11 mouse cellular contexts compared by ENCODE assay signal in the genomic region with DNA sequence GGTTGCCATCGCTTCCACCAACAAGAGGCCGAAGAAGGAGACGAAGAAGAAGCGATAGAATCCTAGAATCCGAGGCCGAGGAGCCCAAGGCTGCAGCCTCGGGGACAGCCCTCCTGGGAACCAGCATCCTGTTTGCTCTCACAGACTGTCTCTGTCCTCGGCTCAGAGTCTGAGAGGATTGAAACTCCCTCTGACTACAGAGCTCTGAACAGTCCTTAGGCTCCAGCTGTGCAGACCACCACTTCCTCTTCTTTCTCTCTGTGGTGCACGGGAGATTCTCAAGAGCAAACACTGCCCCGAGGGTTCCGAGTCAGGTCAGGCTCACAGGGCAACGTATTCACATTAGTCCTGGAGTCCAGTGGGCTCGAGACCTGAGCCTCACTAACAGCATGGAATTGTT. TPM values are rescaled to one million over a fixed set of nuclear protein-coding genes. Genes with fewer than 3 reads are reported as not detected.
DNase-seq lines count a peak whose midpoint lies in the region; ATAC-seq and TF ChIP-seq lines count a peak whose summit lies in the region.
"Had no signal": no experiment of that assay in that cellular context is flagged by ENCODE, and none has a peak within 500 bp of the region (broad histone marks: within the 10 kb centered on the region; RNA-seq: fewer than 3 reads in every experiment).

No protein-coding gene starts in this region.

- H3K4me1 ChIP-seq in cerebellum, adult 2 months (ENCODE audit: control insufficient read depth, insufficient read depth, low read length), result peaks cover 12% of the 10 kb centered on the region; the same call in 1 of the 2 replicates
- H3K4me1 ChIP-seq in neural tube, embryonic 11.5 days (ENCODE audit: control insufficient read depth, insufficient read depth, low read length), result 0 out of 2 replicates have a peak, but pooled peaks cover 3% of the 10 kb centered on the region
- no peaks in the 10 kb centered on the region for H3K4me1 ChIP-seq in midbrain, embryonic 15.5 days
- no peaks in the 10 kb centered on the region for H3K4me1 ChIP-seq in kidney, embryonic 16.5 days (ENCODE audit: insufficient read depth, low read length)

- H3K27me3 ChIP-seq in cerebellum, adult 2 months (ENCODE audit: control insufficient read depth, insufficient read depth, low read length), result no peaks in the 10 kb centered on the region
- no peaks in the 10 kb centered on the region for H3K27me3 ChIP-seq in neural tube, embryonic 11.5 days (ENCODE audit: control insufficient read depth, insufficient read depth, low read length)
- no peaks in the 10 kb centered on the region for H3K27me3 ChIP-seq in midbrain, embryonic 15.5 days (replicated peaks)
- H3K27me3 ChIP-seq in kidney, embryonic 16.5 days (ENCODE audit: insufficient read depth, low read length), result no peaks in the 10 kb centered on the region

- no peak for TF ChIP-seq CTCF in cerebellum, adult 2 months (IDR thresholded peaks at IDR 0.05; ENCODE audit: borderline replicate concordance, insufficient read depth, low read depth, low read length)

- peaks cover 4% of the 10 kb centered on the region for H3K36me3 ChIP-seq in neural tube, embryonic 11.5 days (ENCODE audit: control insufficient read depth, insufficient read depth, low read length)
- H3K36me3 ChIP-seq in midbrain, embryonic 15.5 days (replicated peaks), result peaks cover 17% of the 10 kb centered on the region; the same call in 1 of the 2 replicates
- peaks cover 23% of the 10 kb centered on the region for H3K36me3 ChIP-seq in kidney, embryonic 16.5 days (ENCODE audit: insufficient read depth, low read length)

- no peak overlapping the region for H3K9ac ChIP-seq in neural tube, embryonic 11.5 days (ENCODE audit: low read length)
- H3K9ac ChIP-seq in midbrain, embryonic 15.5 days, result no peak overlapping the region
- H3K9ac ChIP-seq in kidney, embryonic 16.5 days (replicated peaks; ENCODE audit: low read length), result no peak overlapping the region

- H3K9me3 ChIP-seq in neural tube, embryonic 11.5 days (ENCODE audit: control insufficient read depth, low read length), result no peaks in the 10 kb centered on the region
- no peaks in the 10 kb centered on the region for H3K9me3 ChIP-seq in midbrain, embryonic 15.5 days
- H3K9me3 ChIP-seq in kidney, embryonic 16.5 days (ENCODE audit: low read length), result peaks cover 7% of the 10 kb centered on the region

- no peak overlapping the region for H3K4me3 ChIP-seq in cerebellum, adult 2 months (replicated peaks; ENCODE audit: insufficient read depth, low read depth, low read length)
- H3K4me3 ChIP-seq in neural tube, embryonic 11.5 days (ENCODE audit: low read depth, low read length), result no peak overlapping the region
- no peak overlapping the region for H3K4me3 ChIP-seq in midbrain, embryonic 15.5 days
- no peak overlapping the region for H3K4me3 ChIP-seq in kidney, embryonic 16.5 days (ENCODE audit: low read length)

- intact Hi-C loops in left cerebral cortex, postnatal 4 days (cut with DNase I), result no loop called here

- H3K4me2 ChIP-seq in neural tube, embryonic 11.5 days (ENCODE audit: low read depth), result no peak overlapping the region
- no peak overlapping the region for H3K4me2 ChIP-seq in midbrain, embryonic 15.5 days
- H3K4me2 ChIP-seq in kidney, embryonic 16.5 days (replicated peaks; ENCODE audit: low read depth, low read length), result no peak overlapping the region

- TF ChIP-seq POLR2A in cerebellum, adult 2 months (IDR thresholded peaks at IDR 0.05; ENCODE audit: borderline replicate concordance, insufficient read depth, low read length), result no peak

- WGBS in cerebellum, adult 2 months, result 63% methylated on average over 13 of the region's 13 CpGs
- WGBS in neural tube, embryonic 11.5 days, result 53% methylated on average over 13 of the region's 13 CpGs
- 58% methylated on average over 13 of the region's 13 CpGs for WGBS in midbrain, embryonic 15.5 days
- WGBS in kidney, embryonic 16.5 days, result 48% methylated on average over 13 of the region's 13 CpGs

- DNase-seq in cerebellum, adult 2 months, result no peak
- no peak for DNase-seq in cerebellum, postnatal 14 days
- no peak for DNase-seq in neural tube, embryonic 11.5 days (ENCODE audit: low spot score)
- DNase-seq in neural tube, embryonic 10.5 days (ENCODE audit: extremely low spot score, low spot score), result no peak
- no peak for DNase-seq in left cerebral cortex, postnatal 4 days
- no peak for DNase-seq in urinary bladder, postnatal 4 days (ENCODE audit: low spot score in 2 of 2)
- DNase-seq: layer of hippocampus, postnatal 36 days had no signal

- no peak for ATAC-seq in neural tube, embryonic 11.5 days (ENCODE audit: insufficient read depth, low FRiP score, low TSS enrichment)
- no peak for ATAC-seq in midbrain, embryonic 15.5 days (replicated peaks)
- ATAC-seq in kidney, embryonic 16.5 days (ENCODE audit: low FRiP score, low TSS enrichment), result no peak

- peak overlapping the region; percentile 24 for H3K27ac ChIP-seq in cerebellum, adult 2 months (ENCODE audit: insufficient read depth, low read length)
- H3K27ac ChIP-seq in neural tube, embryonic 11.5 days (ENCODE audit: low read depth, low read length), result peak overlapping the region; percentile 58; the same call in 1 of the 2 replicates
- peak overlapping the region; percentile 49 for H3K27ac ChIP-seq in midbrain, embryonic 15.5 days
- H3K27ac ChIP-seq in kidney, embryonic 16.5 days (ENCODE audit: low read length), result no peak overlapping the region

RNA-seq across cellular contexts. Expression of gene Src, which starts 22.3 kb away (rescaled TPM):
- 47.0 and 48.3 TPM in 2 replicates for polyA plus RNA-seq in cerebellum, adult 2 months (2012; rRNA removed)
- polyA plus RNA-seq in neural tube, embryonic 11.5 days (2014; fragmentation: Nextera tagmentation; extraction: Ambion mirVana), result 15.1 and 17.8 TPM in 2 replicates
- 40.3 and 43.2 TPM in 2 replicates for polyA plus RNA-seq in midbrain, embryonic 15.5 days (2015; fragmentation: Nextera tagmentation; extraction: Ambion mirVana)
- total RNA-seq in left cerebral cortex, postnatal 4 days (2021), result 10 to 100 TPM; 92.0 to 94.5 TPM
- polyA plus RNA-seq in kidney, embryonic 16.5 days (2015; fragmentation: Nextera tagmentation; extraction: Ambion mirVana), result 16.9 and 17.3 TPM in 2 replicates

RNA-seq across cellular contexts. Expression of gene Manbal, which starts 28.6 kb away (rescaled TPM):
- 96.2 and 101 TPM in 2 replicates for polyA plus RNA-seq in cerebellum, adult 2 months (2012; rRNA removed)
- 34.9 and 36.8 TPM in 2 replicates for polyA plus RNA-seq in neural tube, embryonic 11.5 days (2014; fragmentation: Nextera tagmentation; extraction: Ambion mirVana)
- polyA plus RNA-seq in midbrain, embryonic 15.5 days (2015; fragmentation: Nextera tagmentation; extraction: Ambion mirVana), result 104 and 107 TPM in 2 replicates
- 10 to 100 TPM; 66.1 to 70.3 TPM for total RNA-seq in left cerebral cortex, postnatal 4 days (2021)
- 82.5 and 83.7 TPM in 2 replicates for polyA plus RNA-seq in kidney, embryonic 16.5 days (2015; fragmentation: Nextera tagmentation; extraction: Ambion mirVana)

RNA-seq across cellular contexts. Expression of gene Ghrh, which starts 48.7 kb away (rescaled TPM):
- 0.28 TPM in 1 of 2 replicates, not detected in the other for polyA plus RNA-seq in cerebellum, adult 2 months (2012; rRNA removed)
- not detected in 2 replicates for polyA plus RNA-seq in neural tube, embryonic 11.5 days (2014; fragmentation: Nextera tagmentation; extraction: Ambion mirVana)
- 1.3 and 4.1 TPM in 2 replicates for polyA plus RNA-seq in midbrain, embryonic 15.5 days (2015; fragmentation: Nextera tagmentation; extraction: Ambion mirVana)
- not detected for total RNA-seq in left cerebral cortex, postnatal 4 days (2021)
- not detected in 2 replicates for polyA plus RNA-seq in kidney, embryonic 16.5 days (2015; fragmentation: Nextera tagmentation; extraction: Ambion mirVana)
- total RNA-seq: gastrocnemius, postnatal 4 days; layer of hippocampus, postnatal 36 days; megakaryocyte-erythroid progenitor cell, adult 5-6 weeks had no signal
